Mouse (Mus musculus): ENCODE results near the gene Cxcl12.

Cxcl12 gene

DNA sequence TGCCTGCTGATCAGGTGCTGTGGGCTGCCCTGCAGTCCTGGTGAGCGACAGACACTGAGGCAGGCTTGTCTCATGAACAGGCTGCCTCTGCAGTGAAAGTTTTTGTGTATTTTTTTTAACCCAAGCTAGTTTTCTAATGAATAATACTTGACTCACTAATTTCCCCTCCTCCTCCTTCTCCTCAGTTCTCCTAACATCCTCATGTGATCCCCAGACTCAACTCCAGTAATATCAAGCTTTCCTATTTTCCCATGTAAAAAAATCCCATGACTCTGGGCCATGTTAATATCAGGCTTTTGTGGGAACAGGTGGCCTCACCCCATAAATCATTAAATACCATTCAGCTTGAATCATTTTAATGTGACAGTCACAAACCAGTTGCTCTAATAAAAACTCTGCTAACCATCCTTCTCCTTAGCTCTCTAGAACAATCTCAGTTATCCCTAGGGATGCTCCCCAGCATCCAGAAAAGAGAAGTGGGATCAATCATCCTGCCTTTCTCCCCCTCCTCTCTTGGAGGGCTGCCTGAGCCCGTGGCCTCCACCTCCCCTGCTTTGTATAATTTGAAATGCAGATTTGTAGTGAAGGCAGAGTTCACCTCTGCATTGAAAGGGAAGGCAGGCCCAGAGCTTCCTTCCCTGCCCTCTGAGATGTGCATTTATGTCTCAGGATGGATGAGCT, 6.9 kb downstream of the Cxcl12 start:
- no peak for DNase-seq

- no peak for DNase-seq
Measured at GRCm38 (mm10) chr6:117176406-117176805, 8.1 kb downstream of the Cxcl12 start.

DNA sequence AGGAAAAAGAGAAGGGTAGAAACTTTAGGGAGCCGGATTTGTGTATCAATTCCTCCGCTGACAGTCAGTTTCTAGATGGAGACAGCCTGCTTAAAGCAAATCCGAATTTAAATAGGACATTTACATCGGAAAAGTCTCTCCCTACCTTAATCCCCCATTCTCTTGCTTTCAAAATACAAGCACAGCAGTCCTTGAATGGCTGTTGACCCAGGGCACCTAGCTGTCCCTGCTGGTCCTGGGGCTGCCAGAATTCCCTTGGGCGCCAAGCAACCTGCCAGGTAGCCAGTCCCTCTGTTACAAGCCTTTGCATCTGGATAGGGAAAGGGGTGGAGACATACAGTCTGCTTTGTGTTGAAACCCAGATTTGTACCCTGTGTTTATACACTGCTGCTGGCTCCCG, 12.0 kb downstream of the Cxcl12 start:
- DNase-seq = no peak

GRCm38 (mm10) chr6:117185381-117185780, 17.0 kb downstream of the Cxcl12 start:
- no peak for DNase-seq

- DNase-seq = no peak
Measured at GRCm38 (mm10) chr6:117190453-117190852, 22.1 kb downstream of the Cxcl12 start.

- no peak for DNase-seq
Measured at GRCm38 (mm10) chr6:117191741-117192140, 23.4 kb downstream of the Cxcl12 start.

DNA sequence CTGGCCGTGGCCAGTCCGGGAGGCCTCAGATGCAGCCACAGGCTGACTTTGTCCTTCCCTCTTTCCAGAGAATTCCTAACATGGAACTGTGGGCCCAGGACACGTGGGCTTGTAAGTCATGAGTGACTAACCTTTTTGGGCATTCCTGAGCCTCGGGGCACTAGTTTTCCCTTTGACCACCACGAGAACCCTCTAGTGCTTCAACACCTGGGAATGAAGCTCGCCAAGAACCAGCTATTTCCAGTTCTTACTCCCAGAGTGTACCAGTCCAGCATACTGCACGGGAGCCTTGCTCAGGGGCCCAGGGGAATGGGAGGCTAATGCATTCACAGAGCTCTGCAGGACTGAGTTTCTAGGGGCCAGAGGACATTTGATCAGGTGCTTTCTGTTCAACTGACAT, 24.3 kb downstream of the Cxcl12 start:
- DNase-seq = no peak

DNA sequence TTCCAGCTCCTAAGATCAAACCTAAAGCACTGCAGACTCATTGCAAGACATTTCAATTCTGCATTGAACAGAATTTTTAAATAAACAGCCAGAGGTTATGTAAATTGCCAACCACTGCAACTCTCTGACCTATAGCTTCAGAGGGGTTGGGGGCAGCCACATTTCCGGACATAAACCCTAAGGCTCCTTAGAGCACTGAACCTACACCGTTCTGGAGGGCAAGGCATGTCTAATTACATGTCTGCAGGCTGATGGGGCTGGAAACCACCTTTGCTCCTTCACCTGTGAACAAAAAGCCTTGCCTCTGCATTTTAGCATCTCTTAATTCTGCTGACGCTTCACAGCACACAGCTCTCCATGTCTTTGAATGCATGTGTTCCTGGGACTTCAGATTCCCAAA, 26.9 kb downstream of the Cxcl12 start:
- DNase-seq = no peak

DNA sequence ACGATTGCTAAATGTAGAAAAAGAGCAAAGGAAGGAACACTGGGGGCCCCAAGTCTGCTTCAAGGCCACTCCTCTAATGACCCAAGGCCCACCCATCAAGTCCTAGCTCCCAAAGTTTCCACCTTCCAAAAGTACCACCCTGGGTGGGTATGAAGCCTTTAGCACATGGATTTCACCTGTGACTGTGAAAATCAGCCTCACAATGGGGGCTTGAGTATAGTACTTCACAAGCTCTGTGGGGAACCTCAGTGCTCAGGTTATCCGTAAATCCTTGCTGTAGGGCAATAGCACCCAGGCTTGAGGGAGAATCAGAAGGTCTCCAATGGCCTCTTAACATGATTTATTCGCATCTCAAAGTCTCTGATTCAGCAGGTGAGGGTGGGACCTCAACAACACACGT, 30.5 kb downstream of the Cxcl12 start:
- no peak for DNase-seq

GRCm38 (mm10) chr6:117199718-117200117, 31.4 kb downstream of the Cxcl12 start:
- no peak for DNase-seq

DNA sequence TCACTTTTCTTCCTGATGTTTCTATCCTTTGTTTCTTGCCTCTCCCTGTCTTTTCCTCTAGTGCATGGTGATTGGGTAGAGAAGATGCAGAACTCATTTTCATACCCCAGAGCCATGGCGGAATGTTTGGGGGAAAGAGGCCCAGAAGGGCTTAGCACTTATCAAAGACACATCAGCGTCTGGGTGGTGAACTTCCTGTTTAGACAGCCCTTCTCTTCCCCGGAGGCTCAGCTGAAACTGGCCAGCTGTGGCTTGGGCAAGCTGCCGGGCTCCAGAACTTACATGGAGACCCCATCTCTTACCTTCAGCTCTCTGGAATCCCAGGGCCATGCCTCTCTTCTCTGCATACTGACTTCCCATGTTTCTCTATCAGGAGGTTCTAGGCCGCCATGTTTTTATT, 32.6 kb downstream of the Cxcl12 start:
- peak; percentile 36 for DNase-seq

- no peak for DNase-seq
Measured at GRCm38 (mm10) chr6:117201396-117201795, 33.1 kb downstream of the Cxcl12 start.

DNA sequence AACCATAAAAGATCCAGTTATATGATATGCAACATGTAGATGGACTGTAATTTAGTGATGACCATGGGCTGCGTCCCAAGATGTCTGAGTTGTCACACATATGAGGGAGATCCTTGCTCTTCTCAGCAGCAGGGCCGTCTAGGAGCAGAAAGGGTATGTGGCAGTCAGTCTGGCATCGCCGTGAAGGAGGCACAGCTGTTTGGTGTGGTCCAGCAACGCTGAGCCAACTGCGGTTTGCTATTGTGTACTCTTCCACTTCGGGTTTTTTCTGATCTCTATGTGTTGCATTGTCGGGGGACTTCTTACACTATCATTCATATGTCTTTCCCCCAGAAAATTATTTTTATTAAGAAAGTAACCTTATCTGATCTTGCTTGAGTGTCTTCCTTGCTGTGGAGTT, 33.5 kb downstream of the Cxcl12 start:
- DNase-seq = no peak

DNA sequence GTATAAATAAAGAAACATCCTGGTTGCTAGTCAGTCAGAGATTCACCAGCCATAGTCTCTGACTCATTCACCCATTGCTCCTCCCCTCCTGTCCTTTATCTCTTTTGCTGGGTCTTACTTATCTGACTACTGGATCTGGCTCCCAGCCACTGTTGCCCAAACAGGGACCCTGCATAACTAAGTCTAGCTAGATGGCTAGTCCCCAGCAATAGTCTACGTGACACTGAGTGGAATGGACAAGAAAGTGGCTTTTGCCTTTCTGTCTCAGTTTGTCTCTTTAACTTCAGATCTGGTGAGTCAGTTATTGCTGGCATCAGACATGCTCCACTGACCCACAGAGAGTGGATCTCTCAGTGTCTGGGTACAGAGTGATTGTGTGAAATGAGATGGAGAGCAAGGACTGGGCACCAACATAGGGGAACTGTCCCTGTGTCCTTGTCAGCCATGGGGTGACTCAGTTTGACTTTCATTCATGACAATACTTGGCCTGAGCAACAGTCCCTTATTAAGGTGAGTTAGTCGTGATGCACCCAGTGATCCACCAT, 34.6 kb downstream of the Cxcl12 start:
- DNase-seq = no peak

- DNase-seq = no peak
Measured at GRCm38 (mm10) chr6:117204112-117204511, 35.8 kb downstream of the Cxcl12 start.

- no peak for DNase-seq
Measured at GRCm38 (mm10) chr6:117206834-117207233, 38.5 kb downstream of the Cxcl12 start.

DNA sequence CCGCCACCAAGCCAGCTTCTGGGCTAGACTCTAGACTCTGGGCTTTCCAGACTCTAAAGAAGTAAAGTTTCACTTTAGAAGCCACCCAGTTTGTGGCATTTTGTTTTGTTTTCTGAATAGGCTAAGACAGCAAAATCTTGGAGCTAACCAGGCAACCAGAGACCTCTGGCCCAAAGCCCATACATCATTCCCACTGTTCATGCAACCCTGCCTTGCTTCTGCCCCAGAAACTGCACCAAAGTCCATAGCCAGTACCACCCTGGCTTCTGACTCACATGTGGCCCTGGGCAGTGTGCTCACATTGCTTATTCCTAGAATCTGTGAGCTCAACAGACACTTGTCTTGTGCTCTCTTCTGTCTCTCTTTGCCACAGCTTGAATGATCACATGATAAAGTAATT, 39.0 kb downstream of the Cxcl12 start:
- DNase-seq = no peak

- no peak for DNase-seq
Measured at GRCm38 (mm10) chr6:117210086-117210485, 41.8 kb downstream of the Cxcl12 start.

- no peak for DNase-seq
Measured at GRCm38 (mm10) chr6:117210536-117210935, 42.2 kb downstream of the Cxcl12 start.

GRCm38 (mm10) chr6:117214506-117214905, 46.2 kb downstream of the Cxcl12 start:
- no peak for DNase-seq

GRCm38 (mm10) chr6:117218442-117219299, 50.3 kb downstream of the Cxcl12 start:
- DNase-seq = no peak

GRCm38 (mm10) chr6:117219300-117219680, 51.0 kb downstream of the Cxcl12 start:
- DNase-seq = no peak

GRCm38 (mm10) chr6:117219911-117220481, 51.7 kb downstream of the Cxcl12 start:
- no peak for DNase-seq
